Mouse (Mus musculus): ENCODE results near the gene Ing5. TPM values are rescaled to one million over a fixed set of nuclear protein-coding genes. Genes with fewer than 3 reads are reported as not detected.
"Not testable (repeated sequence)": the region's sequence is repeated elsewhere in the genome, so short reads cannot be mapped to it uniquely, and the experiment has no call there.

The Ing5 gene
- polyA plus RNA-seq, 1 experiment from 2014 or later: 21.1 TPM

DNA sequence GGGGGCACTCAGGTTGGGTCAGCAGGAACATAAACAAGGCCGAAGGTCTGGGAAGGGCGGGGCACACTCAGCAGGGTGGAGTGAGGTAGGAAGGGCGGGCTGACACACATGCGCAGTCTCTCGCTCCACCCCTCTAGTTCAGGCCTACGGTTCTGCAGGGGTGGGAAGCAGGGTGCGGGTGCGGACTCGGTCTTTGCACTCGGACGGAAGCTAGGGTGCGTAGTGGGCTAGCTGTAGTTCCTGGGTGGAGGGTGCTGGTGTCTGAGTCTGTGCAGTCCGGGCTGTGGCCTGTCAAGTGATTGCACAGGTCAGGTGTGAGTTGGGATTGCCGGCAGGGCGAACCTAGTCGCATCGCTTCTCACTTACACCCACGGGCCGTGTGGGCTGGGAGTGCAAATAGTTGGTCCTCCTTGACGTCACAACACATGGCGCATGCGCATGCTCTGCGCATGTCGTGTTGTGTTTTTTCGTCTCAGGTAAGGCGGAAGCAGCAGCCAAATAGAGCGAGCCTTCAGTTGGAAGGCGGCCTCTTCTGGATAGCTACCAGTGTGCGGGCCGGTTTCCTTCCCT, 21.4 kb downstream of the Ing5 start:
- H3K4me1 ChIP-seq (replicated peaks; ENCODE audit: control insufficient read depth, insufficient read depth, low read length): no peaks in the 10 kb centered on the region
- under 1% methylated on average over 30 of the region's 30 CpGs for WGBS
- H3K9ac ChIP-seq (ENCODE audit: low read length): peak overlapping the region; percentile 78
- peak overlapping the region; percentile 62 for H3K4me3 ChIP-seq (ENCODE audit: low read length)
- peak overlapping the region; percentile 96 for H3K27ac ChIP-seq (ENCODE audit: low read length)
- no peaks in the 10 kb centered on the region for H3K9me3 ChIP-seq (ENCODE audit: control insufficient read depth, low read length)
- peaks cover 4% of the 10 kb centered on the region for H3K36me3 ChIP-seq (ENCODE audit: control insufficient read depth, insufficient read depth, low read length)
- peak; percentile 98 for ATAC-seq (ENCODE audit: low read depth)
- no peaks in the 10 kb centered on the region for H3K27me3 ChIP-seq (ENCODE audit: control insufficient read depth, insufficient read depth, low read depth, low read length)
- H3K4me2 ChIP-seq (ENCODE audit: low read depth, low read length): peak overlapping the region; percentile 53

DNA sequence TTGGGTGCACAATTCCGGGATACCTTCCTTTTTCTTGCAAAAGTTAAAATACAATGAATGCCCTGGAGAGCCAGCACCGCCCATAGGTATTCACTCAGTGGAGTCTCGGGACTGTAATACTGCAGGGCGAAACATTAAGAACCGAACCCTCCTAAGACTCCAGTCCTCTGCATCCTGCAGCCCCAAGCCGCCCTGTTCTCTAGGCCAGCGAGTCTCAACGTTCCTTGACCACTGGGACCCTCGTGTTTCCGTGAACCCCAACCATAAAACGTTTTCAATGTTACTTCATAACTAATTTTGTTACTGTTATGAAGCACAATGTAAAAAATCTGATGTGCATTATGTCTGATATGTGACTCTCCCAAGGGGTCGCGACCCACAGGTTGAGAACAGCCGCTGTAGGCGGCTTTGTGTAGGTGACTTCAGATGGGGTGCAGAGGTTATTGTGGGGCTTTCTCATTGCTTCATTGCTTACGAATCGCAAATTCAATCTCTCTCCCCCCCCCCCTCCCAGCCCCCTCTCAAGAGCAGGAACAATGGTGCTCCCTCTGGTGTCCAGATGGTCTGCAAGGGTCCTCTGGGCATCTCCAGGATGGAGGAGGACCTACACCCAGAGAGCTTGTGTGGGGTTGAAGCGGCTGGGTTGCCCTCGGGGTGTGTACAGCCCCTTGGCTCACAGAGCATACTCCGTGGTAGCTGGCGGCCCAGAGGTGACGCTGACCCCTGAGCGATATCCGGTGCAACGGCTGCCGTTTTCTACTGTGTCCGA, 22.2 kb downstream of the Ing5 start:
- H3K4me2 ChIP-seq (ENCODE audit: low read depth, low read length): peak overlapping the region; percentile 53
- peak; percentile 25; the same call in 1 of the 2 replicates for ATAC-seq (ENCODE audit: low read depth)
- H3K9ac ChIP-seq (ENCODE audit: low read length): peak overlapping the region; percentile 78
- H3K4me1 ChIP-seq (replicated peaks; ENCODE audit: control insufficient read depth, insufficient read depth, low read length): no peaks in the 10 kb centered on the region
- H3K4me3 ChIP-seq (ENCODE audit: low read length): peak overlapping the region; percentile 62
- H3K27ac ChIP-seq (ENCODE audit: low read length): peak overlapping the region; percentile 96
- no peaks in the 10 kb centered on the region for H3K9me3 ChIP-seq (ENCODE audit: control insufficient read depth, low read length)
- no peaks in the 10 kb centered on the region for H3K36me3 ChIP-seq (ENCODE audit: control insufficient read depth, insufficient read depth, low read length)
- no peaks in the 10 kb centered on the region for H3K27me3 ChIP-seq (ENCODE audit: control insufficient read depth, insufficient read depth, low read depth, low read length)
- WGBS: 38% methylated on average over 27 of the region's 27 CpGs

DNA sequence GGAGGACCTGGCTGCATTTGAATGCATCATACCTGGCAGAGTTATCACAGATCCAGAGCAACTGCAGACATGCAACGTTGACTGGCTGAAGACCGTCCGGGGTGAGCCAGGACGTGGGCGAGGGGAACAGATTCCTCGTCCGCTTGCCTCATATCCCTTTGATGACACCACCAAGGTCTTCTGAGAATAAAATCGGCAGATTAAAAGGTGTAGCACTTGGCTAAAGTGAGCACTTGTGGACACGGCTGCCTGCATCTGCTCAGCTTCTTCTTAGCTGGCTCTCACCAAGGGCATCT, 22.7 kb downstream of the Ing5 start:
- Histone ChIP-seq H3K4me3 (ENCODE audit: low read length) (no peak overlapping the region; the same call in 1 of the 2 replicates), H3K27me3 (ENCODE audit: control insufficient read depth, insufficient read depth, low read depth, low read length) (no peaks in the 10 kb centered on the region), H3K4me2 (ENCODE audit: low read depth, low read length) (peak overlapping the region; percentile 53), H3K27ac (ENCODE audit: low read length) (no peak overlapping the region), H3K9me3 (ENCODE audit: control insufficient read depth, low read length) (no peaks in the 10 kb centered on the region), H3K36me3 (ENCODE audit: control insufficient read depth, insufficient read depth, low read length) (no peaks in the 10 kb centered on the region), H3K4me1 (replicated peaks; ENCODE audit: control insufficient read depth, insufficient read depth, low read length) (no peaks in the 10 kb centered on the region), H3K9ac (ENCODE audit: low read length) (peak overlapping the region; percentile 78; the same call in 1 of the 2 replicates)
- no peak for ATAC-seq (ENCODE audit: low read depth)
- WGBS: 93% methylated on average over 9 of the region's 9 CpGs

DNA sequence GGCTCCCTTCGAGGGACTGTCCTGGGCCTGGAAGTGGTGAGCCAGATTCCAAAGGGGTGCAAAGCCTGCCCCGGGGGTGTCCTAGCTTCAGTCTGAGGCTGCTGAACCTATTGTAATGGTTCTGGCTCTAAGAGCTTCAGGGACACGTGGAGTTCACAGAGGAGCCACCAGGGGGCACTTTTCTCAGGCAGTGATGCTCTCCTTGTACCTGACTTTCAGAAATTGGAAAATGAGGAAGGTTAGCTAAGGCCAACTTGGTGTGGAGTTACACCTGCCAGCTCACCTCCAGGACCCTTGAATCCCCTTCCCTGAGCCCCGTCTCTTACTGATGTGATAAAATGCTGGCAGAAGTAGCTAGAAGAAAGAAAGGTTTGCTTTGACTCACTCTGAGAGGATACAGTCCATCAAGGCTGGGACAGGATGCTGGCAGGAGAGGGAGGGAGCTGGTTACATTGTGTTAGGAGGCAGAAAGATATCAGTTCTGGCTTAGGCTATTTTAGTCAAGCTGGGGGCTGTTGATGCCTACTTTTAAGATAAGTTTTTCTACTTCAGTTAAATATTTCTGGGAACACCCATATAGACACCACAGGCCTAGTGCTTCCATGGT, 29.1 kb downstream of the Ing5 start:
- H3K4me2 ChIP-seq (ENCODE audit: low read depth, low read length); H3K4me1 ChIP-seq (replicated peaks; ENCODE audit: control insufficient read depth, insufficient read depth, low read length); H3K9ac ChIP-seq (ENCODE audit: low read length); ATAC-seq (ENCODE audit: low read depth); H3K27ac ChIP-seq (ENCODE audit: low read length); H3K36me3 ChIP-seq (ENCODE audit: control insufficient read depth, insufficient read depth, low read length); H3K27me3 ChIP-seq (ENCODE audit: control insufficient read depth, insufficient read depth, low read depth, low read length); H3K9me3 ChIP-seq (ENCODE audit: control insufficient read depth, low read length); H3K4me3 ChIP-seq (ENCODE audit: low read length): not testable (repeated sequence)
- WGBS: 70% methylated on average over 3 of the region's 4 CpGs

DNA sequence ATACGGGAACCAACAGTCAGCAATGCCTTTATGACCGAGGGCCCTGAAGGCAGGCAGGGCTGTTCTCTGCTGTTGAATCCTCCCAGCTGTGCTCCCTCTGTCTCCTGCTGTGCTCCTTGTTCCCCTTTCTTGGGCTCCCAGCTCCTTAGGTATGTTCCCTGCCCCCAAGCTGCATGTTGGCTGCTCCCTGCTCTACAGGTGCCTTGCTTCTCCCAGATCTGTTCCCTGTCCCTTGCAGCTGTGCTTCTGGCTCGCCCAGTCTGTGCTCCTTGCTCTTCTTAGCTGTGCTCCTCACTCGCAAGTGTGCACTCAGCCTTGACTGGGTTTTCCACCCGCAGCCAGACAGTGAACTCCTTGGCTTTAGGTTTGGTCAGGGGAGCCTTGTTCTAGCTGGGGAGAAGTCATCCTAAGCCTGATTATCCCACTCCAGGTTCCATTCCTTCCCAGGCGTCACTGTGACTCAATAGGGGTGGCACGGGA, 30.9 kb downstream of the Ing5 start:
- no peaks in the 10 kb centered on the region for H3K27me3 ChIP-seq (ENCODE audit: control insufficient read depth, insufficient read depth, low read depth, low read length)
- peaks cover 2% of the 10 kb centered on the region; the same call in 1 of the 2 replicates for H3K36me3 ChIP-seq (ENCODE audit: control insufficient read depth, insufficient read depth, low read length)
- H3K27ac ChIP-seq (ENCODE audit: low read length): no peak overlapping the region
- H3K4me1 ChIP-seq (replicated peaks; ENCODE audit: control insufficient read depth, insufficient read depth, low read length): no peaks in the 10 kb centered on the region
- 85% methylated on average over 7 of the region's 7 CpGs for WGBS
- no peak overlapping the region for H3K4me3 ChIP-seq (ENCODE audit: low read length)
- no peaks in the 10 kb centered on the region for H3K9me3 ChIP-seq (ENCODE audit: control insufficient read depth, low read length)
- no peak overlapping the region for H3K4me2 ChIP-seq (ENCODE audit: low read depth, low read length)
- ATAC-seq (ENCODE audit: low read depth): no peak
- no peak overlapping the region for H3K9ac ChIP-seq (ENCODE audit: low read length)

DNA sequence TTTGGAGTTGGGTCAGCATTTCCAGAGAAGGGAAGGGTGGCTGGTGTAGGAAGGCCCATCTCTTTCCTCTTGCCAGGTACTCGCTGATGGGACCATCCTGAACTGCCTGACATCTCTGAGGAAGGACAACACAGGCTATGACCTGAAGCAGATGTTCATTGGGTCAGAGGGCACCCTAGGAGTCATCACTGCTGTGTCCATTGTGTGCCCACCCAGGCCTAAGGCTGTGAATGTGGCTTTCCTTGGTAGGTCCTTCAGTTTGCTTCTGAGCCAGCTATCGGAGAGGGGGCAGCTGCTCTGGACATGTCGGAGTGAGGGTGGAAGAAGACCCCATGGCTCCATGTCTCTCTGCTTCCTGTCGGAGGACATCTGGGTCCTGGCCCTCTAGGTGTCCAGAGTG, 31.4 kb downstream of the Ing5 start:
- no peak overlapping the region for H3K9ac ChIP-seq (ENCODE audit: low read length)
- H3K27ac ChIP-seq (ENCODE audit: low read length): no peak overlapping the region
- 93% methylated on average over 4 of the region's 4 CpGs for WGBS
- H3K4me1 ChIP-seq (replicated peaks; ENCODE audit: control insufficient read depth, insufficient read depth, low read length): no peaks in the 10 kb centered on the region
- no peak overlapping the region for H3K4me3 ChIP-seq (ENCODE audit: low read length)
- ATAC-seq (ENCODE audit: low read depth): no peak
- no peaks in the 10 kb centered on the region for H3K27me3 ChIP-seq (ENCODE audit: control insufficient read depth, insufficient read depth, low read depth, low read length)
- H3K36me3 ChIP-seq (ENCODE audit: control insufficient read depth, insufficient read depth, low read length): peaks cover 2% of the 10 kb centered on the region; the same call in 1 of the 2 replicates
- no peaks in the 10 kb centered on the region for H3K9me3 ChIP-seq (ENCODE audit: control insufficient read depth, low read length)
- no peak overlapping the region for H3K4me2 ChIP-seq (ENCODE audit: low read depth, low read length)

DNA sequence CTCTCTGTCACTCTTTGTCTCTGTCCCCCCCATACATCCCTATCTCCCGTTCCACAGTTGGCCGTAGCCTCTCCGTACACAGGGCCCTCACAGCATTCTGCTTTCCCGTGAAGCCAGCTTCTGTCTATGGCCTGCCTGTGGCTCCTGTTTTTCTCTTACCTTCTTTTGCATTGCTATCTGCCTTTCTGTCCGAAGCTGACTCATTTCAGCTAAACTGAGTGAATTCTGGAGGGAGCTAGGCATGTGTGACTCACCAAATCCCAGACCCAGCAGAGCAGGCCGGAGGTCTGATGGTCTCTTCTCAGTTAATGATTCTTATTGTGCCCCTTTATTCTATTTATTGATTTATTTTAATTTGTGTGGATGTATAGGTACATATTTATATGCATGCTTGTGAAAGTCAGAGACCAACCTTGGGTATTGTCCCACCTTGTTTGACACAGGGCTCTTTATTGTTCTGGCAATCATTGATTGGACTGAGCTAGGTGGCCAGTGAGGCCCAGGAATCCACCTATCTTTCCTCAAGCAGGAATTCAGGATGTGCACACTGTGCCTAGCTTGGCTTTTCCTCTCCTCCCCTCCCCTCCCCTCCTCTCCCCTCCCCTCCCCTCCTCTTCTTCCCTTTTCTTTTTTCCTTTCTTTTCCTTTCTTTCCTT, 32.2 kb downstream of the Ing5 start:
- no peak overlapping the region for H3K27ac ChIP-seq (ENCODE audit: low read length)
- H3K36me3 ChIP-seq (ENCODE audit: control insufficient read depth, insufficient read depth, low read length): peaks cover 2% of the 10 kb centered on the region; the same call in 1 of the 2 replicates
- H3K27me3 ChIP-seq (ENCODE audit: control insufficient read depth, insufficient read depth, low read depth, low read length): no peaks in the 10 kb centered on the region
- ATAC-seq (ENCODE audit: low read depth): no peak
- no peak overlapping the region for H3K4me2 ChIP-seq (ENCODE audit: low read depth, low read length)
- H3K9ac ChIP-seq (ENCODE audit: low read length): no peak overlapping the region
- WGBS: 91% methylated on average over 6 of the region's 6 CpGs
- no peak overlapping the region for H3K4me3 ChIP-seq (ENCODE audit: low read length)
- no peaks in the 10 kb centered on the region for H3K4me1 ChIP-seq (replicated peaks; ENCODE audit: control insufficient read depth, insufficient read depth, low read length)
- H3K9me3 ChIP-seq (ENCODE audit: control insufficient read depth, low read length): no peaks in the 10 kb centered on the region

DNA sequence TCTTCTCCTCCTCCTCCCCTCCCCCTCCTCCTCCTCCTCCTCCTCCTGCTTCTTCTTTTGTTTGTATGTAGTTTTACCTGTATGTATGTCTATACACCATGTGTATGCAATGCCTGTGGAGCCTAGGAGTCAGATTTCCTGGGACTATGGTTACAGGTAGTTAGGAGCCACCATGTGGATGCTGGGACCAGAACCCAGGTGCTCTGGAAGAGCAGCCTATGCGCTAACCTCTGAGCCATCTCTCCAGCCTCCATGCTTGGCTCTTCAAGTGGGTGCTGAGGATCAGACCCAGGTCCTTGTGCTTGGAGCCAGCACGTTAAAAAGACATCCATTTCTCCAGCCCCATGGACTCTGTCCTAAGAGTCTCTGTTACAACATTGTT, 32.8 kb downstream of the Ing5 start:
- no peak overlapping the region for H3K27ac ChIP-seq (ENCODE audit: low read length)
- H3K4me1 ChIP-seq (replicated peaks; ENCODE audit: control insufficient read depth, insufficient read depth, low read length): no peaks in the 10 kb centered on the region
- H3K9me3 ChIP-seq (ENCODE audit: control insufficient read depth, low read length): no peaks in the 10 kb centered on the region
- no peak for ATAC-seq (ENCODE audit: low read depth)
- no peaks in the 10 kb centered on the region for H3K27me3 ChIP-seq (ENCODE audit: control insufficient read depth, insufficient read depth, low read depth, low read length)
- no peak overlapping the region for H3K4me2 ChIP-seq (ENCODE audit: low read depth, low read length)
- no peak overlapping the region for H3K4me3 ChIP-seq (ENCODE audit: low read length)
- peaks cover 2% of the 10 kb centered on the region; the same call in 1 of the 2 replicates for H3K36me3 ChIP-seq (ENCODE audit: control insufficient read depth, insufficient read depth, low read length)
- no peak overlapping the region for H3K9ac ChIP-seq (ENCODE audit: low read length)
- 90% methylated on average over 2 of the region's 2 CpGs for WGBS

DNA sequence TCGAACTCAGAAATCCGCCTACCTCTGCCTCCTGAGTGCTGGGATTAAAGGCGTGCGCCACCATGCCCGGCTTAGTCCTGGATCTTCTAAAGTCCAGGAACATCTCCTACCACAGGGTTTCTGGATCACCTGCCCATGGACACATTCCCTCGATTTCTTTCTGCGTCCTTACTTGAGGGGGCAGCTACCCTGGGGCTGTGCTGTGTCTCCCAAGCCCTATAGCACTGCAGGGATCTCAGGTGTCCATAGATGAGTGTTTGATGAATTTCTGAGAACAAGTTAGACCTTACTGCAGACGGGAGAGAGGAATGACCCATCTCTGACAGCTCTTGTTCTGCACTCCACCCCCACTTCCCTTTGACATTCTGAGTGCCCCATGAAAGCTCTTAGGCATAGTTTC, 33.6 kb downstream of the Ing5 start:
- Histone ChIP-seq H3K9me3 (ENCODE audit: control insufficient read depth, low read length) (no peaks in the 10 kb centered on the region), H3K4me3 (ENCODE audit: low read length) (no peak overlapping the region), H3K4me1 (replicated peaks; ENCODE audit: control insufficient read depth, insufficient read depth, low read length) (no peaks in the 10 kb centered on the region), H3K27me3 (ENCODE audit: control insufficient read depth, insufficient read depth, low read depth, low read length) (no peaks in the 10 kb centered on the region), H3K4me2 (ENCODE audit: low read depth, low read length) (no peak overlapping the region), H3K36me3 (ENCODE audit: control insufficient read depth, insufficient read depth, low read length) (peaks cover 2% of the 10 kb centered on the region; the same call in 1 of the 2 replicates), H3K27ac (ENCODE audit: low read length) (no peak overlapping the region), H3K9ac (ENCODE audit: low read length) (no peak overlapping the region)
- WGBS: 89% methylated on average over 8 of the region's 8 CpGs
- no peak for ATAC-seq (ENCODE audit: low read depth)
